Mouse (Mus musculus) ES-E14 (cell line): ENCODE data around the gene BC048562. TPM values are rescaled to one million over a fixed set of nuclear protein-coding genes. Genes with fewer than 3 reads are reported as not detected.

Experiments used
- DNase-seq: peaks from one replicate; pipeline ENCODE4 v3.0.0-alpha.2; 2013; ENCODE audit warnings: low read depth, low spot score
- H3K27ac ChIP-seq: 2 replicates; pipeline ENCODE4 v1.5.1; 2012; ENCODE audit warnings: low read depth, mild to moderate bottlenecking, low read length, moderate library complexity, mixed read lengths; ENCODE audit not compliant: poor library complexity, insufficient read depth, severe bottlenecking
- H3K36me3 ChIP-seq: 2 replicates; pipeline ENCODE4 v1.6.1; 2012; ENCODE audit warnings: mild to moderate bottlenecking, low read length, moderate library complexity, mixed read lengths; ENCODE audit not compliant: control insufficient read depth, poor library complexity, insufficient read depth, severe bottlenecking
- H3K4me1 ChIP-seq, 2 experiments: fragments of 150-350 bp in 1 of 2; sonication (generic) in 1 of 2; 2 replicates each; pipeline ENCODE4 v1.6.1; 2012; ENCODE audit warnings: low read length in 2 of 2, mild to moderate bottlenecking in 1 of 2, mixed read lengths in 1 of 2; ENCODE audit not compliant: control insufficient read depth in 2 of 2, insufficient read depth in 2 of 2, poor library complexity in 1 of 2
- H3K4me3 ChIP-seq, 2 experiments: fragments of 150-350 bp in 1 of 2; sonication (generic) in 1 of 2; 2 replicates each; pipeline ENCODE4 v1.5.1; 2012; ENCODE audit warnings: low read length in 2 of 2, low read depth in 1 of 2, mild to moderate bottlenecking in 1 of 2, mixed read lengths in 1 of 2; ENCODE audit not compliant: insufficient read depth in 1 of 2, poor library complexity in 1 of 2, severe bottlenecking in 1 of 2
- H3K9ac ChIP-seq: 2 replicates; pipeline ENCODE4 v1.6.1; 2012; ENCODE audit warnings: low read depth, mild to moderate bottlenecking, low read length, mixed read lengths; ENCODE audit not compliant: poor library complexity, insufficient read depth, severe bottlenecking
- H3K9me3 ChIP-seq: fragments of 150-350 bp; sonication (generic); 2 replicates; pipeline ENCODE4 v1.6.1; 2012; ENCODE audit warnings: low read depth, mild to moderate bottlenecking, low read length; ENCODE audit not compliant: control insufficient read depth, insufficient read depth
- CHD2 ChIP-seq: IDR thresholded peaks from 2 replicates; pipeline ENCODE4 v1.6.1; 2014; ENCODE audit warnings: mild to moderate bottlenecking, low read depth, low read length, inconsistent platforms
- HCFC1 ChIP-seq: IDR thresholded peaks from 2 replicates; pipeline ENCODE4 v1.6.1; 2012; ENCODE audit warnings: low read length, inconsistent platforms, borderline replicate concordance; ENCODE audit not compliant: insufficient read depth
- MAFK ChIP-seq: IDR thresholded peaks from 2 replicates; pipeline ENCODE4 v1.6.1; 2014; ENCODE audit warnings: mild to moderate bottlenecking, low read depth, low read length, inconsistent platforms; ENCODE audit not compliant: insufficient read depth
- ZC3H11A ChIP-seq: IDR thresholded peaks from 2 replicates; pipeline ENCODE4 v1.6.1; 2012; ENCODE audit warnings: low read depth, mild to moderate bottlenecking, inconsistent platforms, low read length, borderline replicate concordance
- ZNF384 ChIP-seq: IDR thresholded peaks from 2 replicates; pipeline ENCODE4 v1.6.1; 2012; ENCODE audit warnings: low read depth, low read length, inconsistent platforms
- in situ Hi-C, 2 experiments: fragments of 600-800 bp; cut with MboI; formaldehyde crosslinking; loops; one replicate each; pipeline ENCODE4 v1.15.1; 2025; ENCODE audit warnings: low sequenced_read_pairs in 2 of 2, inconsistent platforms in 1 of 2; ENCODE audit not compliant: unreplicated experiment in 2 of 2
- total RNA-seq: library from RNA; depleted of rRNA; stranded (reverse); fragments of 300-350 nt; gene quantifications from 2 replicates; pipeline ENCODE4 v1.2.3, GENCODE M21; 2012

BC048562 gene
- total RNA-seq, 1 experiment: not detected

- no peak for TF ChIP-seq MAFK
- TF ChIP-seq ZC3H11A: no peak
- no peak for TF ChIP-seq ZNF384
- Histone ChIP-seq H3K9ac (no peak overlapping the region), H3K4me3 (no peak overlapping the region), H3K9me3 (no peaks in the 10 kb centered on the region), H3K4me1 (peaks cover 7 to 26% of the 10 kb centered on the region in 2 experiments; a peak in 3 of 4 replicates), H3K27ac (no peak overlapping the region), H3K36me3 (no peaks in the 10 kb centered on the region)
- in situ Hi-C loops: no loop called here
- DNase-seq: no peak
Observed at GRCm38 (mm10) chr9:108453458-108453857, 17.2 kb downstream of the BC048562 start.

- in situ Hi-C loops: no loop called here
- no peaks in the 10 kb centered on the region for H3K9me3 ChIP-seq
- no peak for DNase-seq
- H3K4me1 ChIP-seq: peaks cover 7 to 23% of the 10 kb centered on the region in 2 experiments; a peak in 3 of 4 replicates
- TF ChIP-seq HCFC1 (no peak), CHD2 (no peak), ZC3H11A (no peak), MAFK (no peak), ZNF384 (no peak)
- no peak overlapping the region for H3K27ac ChIP-seq
- no peaks in the 10 kb centered on the region for H3K36me3 ChIP-seq
- no peak overlapping the region for H3K4me3 ChIP-seq
- H3K9ac ChIP-seq: no peak overlapping the region
Observed at GRCm38 (mm10) chr9:108454429-108454828, 18.1 kb downstream of the BC048562 start.

- H3K4me3 ChIP-seq: no peak overlapping the region
- in situ Hi-C loops: no loop called here
- H3K36me3 ChIP-seq: no peaks in the 10 kb centered on the region
- no peak overlapping the region for H3K9ac ChIP-seq
- H3K27ac ChIP-seq: no peak overlapping the region; the same call in 1 of the 2 replicates
- TF ChIP-seq HCFC1 (no peak), ZC3H11A (no peak), CHD2 (no peak), MAFK (no peak), ZNF384 (no peak)
- no peaks in the 10 kb centered on the region for H3K9me3 ChIP-seq
- H3K4me1 ChIP-seq: peaks cover 7 to 18% of the 10 kb centered on the region in 2 experiments
- no peak for DNase-seq
Observed at GRCm38 (mm10) chr9:108455747-108456571, 19.7 kb downstream of the BC048562 start.

GRCm38 (mm10) chr9:108456953-108457352, 20.7 kb downstream of the BC048562 start:
- TF ChIP-seq HCFC1 (no peak), ZNF384 (no peak), ZC3H11A (no peak), MAFK (no peak), CHD2 (no peak)
- Histone ChIP-seq H3K4me3 (no peak overlapping the region), H3K4me1 (peaks cover 7 to 21% of the 10 kb centered on the region in 2 experiments), H3K9ac (no peak overlapping the region), H3K36me3 (no peaks in the 10 kb centered on the region), H3K9me3 (no peaks in the 10 kb centered on the region), H3K27ac (no peak overlapping the region)
- in situ Hi-C loops: no loop called here
- no peak for DNase-seq
